Mouse (Mus musculus): Measurements from ENCODE around the gene Tbc1d22a.

DNA sequence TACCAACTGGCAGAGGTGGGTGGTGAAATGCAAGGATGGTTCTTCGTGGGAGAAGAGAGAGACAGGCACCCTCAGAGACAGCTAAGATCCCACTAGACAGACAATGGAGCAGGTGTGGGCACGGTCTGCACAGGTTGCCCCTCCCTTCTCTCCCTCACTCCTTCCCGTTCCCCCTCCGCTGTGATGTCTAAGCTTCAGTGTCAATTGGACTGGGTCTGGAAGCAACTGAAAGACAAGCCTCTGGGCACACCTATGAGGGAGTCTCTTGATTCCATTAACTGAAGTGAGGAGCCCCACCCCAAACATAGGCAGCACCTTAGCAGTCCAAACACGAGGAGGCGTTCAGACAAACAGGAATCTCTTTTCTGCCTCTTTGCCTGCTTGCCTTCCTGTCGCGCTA, 293.3 kb downstream of the Tbc1d22a start:
- TF ChIP-seq POLR2A (IDR thresholded peaks at IDR 0.05; ENCODE audit: low read depth, low read length) (no peak), CTCF (IDR thresholded peaks at IDR 0.05; ENCODE audit: borderline replicate concordance, insufficient read depth, low read length) (no peak)
